Mouse (Mus musculus) cerebellum, postnatal 14 days (tissue): ENCODE measurements at regions not wholly inside any gene's neighbourhood (a gene's known extent, or its start where the extent isn't known, plus 50 kb on each side); places are given as distances from the start of the nearest gene placed in this dataset.

Experiments
- DNase-seq, 2 experiments: peaks; one replicate each; pipeline ENCODE4 v3.0.0; 2021; ENCODE audit warnings: mixed read lengths in 2 of 2

DNA sequence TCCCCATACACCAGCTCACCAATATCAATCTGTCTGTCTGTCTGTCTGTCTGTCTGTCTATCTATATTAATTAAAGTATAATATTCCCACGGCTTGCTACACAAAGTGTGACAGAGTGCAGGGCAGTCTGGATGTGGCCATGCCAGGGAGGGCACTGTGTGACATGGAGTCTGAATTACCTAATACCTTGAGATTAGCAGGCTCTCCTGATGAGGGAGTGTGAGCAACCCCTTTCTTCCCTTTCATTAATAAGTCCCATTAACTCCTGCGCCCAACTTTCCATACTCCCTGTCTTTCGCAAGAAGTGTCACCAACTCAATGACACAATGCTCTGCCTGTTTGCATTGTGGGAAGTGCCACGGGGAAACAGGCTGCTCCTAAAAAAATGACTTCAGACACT lies 177.9 kb upstream of the Runx1 start:
- no peak for DNase-seq

DNA sequence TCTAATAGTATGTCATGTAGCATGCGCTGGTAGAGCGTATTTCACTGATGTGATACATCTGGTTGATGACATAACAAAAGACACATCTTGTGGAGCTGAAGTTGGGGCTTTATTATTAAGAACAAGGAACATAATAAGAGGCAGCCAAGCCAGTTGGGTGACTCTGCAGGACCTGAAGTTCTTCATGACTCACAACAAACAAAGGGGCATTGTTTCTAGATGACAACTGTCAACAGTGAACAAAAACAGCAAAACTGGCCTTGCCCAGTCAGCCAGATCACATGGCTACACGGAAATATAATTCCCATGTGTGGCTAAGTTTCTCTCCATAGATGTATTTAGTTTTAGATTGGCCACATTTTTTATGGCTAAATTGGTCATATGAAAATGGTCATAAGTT lies 172.7 kb upstream of the Runx1 start:
- no peak for DNase-seq

DNA sequence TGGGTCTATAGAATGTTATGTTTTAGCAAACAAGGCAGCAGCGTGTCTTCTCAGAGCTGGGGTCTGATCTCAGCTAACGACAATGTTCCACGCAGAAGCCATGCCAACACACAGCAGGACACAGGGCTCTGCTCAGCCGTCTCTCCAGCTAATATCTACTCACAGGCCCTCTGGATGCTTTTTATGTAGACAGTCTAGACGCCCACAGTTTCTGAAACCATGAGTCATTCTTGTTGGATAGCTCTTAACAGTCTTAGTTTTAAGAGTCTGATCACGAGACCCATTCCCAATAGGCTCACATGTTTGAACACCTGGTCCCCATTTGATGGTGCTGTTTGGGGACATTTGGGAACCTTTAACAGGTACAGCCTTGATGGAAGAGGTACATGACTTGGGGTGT lies 171.7 kb upstream of the Runx1 start:
- peak in 1 of 2 experiments; percentile 24 for DNase-seq

DNA sequence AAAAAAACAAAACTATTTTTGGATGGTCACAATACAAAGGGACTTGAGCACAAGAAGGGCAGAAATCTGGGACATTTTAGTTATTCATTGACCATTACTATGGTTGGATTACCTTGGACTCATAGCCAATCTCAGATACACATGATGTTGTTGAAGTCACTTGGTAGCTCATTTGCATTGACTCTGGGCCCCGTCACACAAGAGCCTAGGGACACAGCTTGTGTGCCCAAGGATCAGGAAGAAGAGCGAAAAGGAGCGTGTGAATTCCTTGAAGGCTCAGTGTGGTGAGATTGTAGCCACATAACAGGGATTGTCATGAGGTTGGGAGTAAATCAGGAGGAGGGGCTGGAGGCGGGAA lies 170.0 kb upstream of the Runx1 start:
- no peak for DNase-seq

DNA sequence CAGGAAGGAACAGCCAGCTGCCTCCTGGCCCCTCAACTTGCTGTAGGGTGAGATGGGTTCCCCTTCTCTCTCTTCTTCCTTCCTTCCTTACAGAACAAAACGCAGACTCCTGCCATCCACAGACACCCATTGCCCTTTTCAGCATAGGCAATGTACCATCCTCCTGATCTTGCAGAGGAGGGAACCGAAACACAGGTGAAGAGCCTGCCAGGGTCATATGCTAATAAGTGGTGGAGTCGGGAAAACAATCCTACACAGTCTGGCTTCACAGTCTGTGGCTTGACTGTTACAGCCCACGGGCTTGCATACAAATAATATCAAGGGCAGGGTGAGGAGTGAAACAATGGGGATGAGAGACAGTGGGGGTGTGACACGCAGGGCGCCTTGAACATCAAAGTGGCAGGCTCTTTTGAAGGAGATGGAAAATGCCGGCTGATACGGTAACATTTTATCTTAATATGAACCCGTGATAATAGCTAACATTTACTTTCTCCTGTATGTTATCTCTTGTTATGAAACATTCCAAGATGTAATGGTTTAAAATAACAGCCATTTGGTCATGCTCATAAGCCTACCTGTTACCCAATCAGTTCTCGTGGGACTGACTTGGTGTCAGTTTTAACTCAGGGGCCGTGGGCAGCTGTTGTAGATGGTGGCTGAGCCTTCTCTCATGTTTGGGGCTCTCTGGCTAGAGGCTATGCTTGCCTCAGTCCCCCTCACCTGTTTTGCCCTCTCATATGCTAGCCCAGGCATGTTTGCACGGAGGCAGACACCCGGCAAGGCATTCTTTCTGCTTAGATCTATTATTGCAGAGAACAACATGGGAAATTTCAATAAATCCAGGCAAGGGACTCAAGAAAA lies 169.4 kb upstream of the Runx1 start:
- DNase-seq = no peak

DNA sequence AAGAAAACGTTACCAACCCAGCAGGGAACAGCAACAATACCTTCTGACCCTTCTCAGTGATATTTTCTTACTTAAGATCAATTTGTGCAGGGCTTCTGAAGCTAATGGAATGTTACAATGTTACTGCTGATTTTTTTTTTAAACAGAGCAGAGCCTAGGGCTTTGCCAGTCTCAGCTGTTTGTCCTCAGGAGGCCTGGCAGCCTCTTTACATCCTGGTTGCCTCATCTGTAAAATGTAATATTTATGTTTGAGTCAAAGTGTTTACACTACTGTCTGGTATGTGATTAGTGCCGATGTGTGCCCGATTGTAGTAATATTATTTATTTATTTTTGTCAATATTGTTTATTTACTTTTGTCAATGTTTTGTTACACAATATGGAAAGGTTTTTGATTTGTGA lies 166.9 kb upstream of the Runx1 start:
- DNase-seq = no peak

DNA sequence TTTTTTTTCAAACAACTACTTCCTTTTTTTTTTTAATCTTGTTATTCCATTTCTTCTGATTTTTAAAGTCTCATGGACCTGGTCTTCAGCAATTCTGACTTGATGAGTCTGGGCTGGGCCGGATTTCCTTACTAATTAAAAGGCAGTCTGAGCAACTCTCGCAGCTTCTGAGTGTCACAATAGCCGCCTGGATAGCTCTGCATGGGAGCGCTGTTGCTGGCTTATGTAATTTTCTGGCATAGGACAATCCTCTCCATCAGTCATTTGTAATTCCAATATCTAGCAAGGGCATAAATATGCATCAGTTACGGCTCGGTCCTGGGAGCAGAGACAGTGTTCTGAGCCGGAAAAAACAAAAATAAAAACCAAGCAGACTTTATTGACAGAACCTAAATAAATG lies 165.5 kb upstream of the Runx1 start:
- DNase-seq = peak in 1 of 2 experiments; percentile 34

DNA sequence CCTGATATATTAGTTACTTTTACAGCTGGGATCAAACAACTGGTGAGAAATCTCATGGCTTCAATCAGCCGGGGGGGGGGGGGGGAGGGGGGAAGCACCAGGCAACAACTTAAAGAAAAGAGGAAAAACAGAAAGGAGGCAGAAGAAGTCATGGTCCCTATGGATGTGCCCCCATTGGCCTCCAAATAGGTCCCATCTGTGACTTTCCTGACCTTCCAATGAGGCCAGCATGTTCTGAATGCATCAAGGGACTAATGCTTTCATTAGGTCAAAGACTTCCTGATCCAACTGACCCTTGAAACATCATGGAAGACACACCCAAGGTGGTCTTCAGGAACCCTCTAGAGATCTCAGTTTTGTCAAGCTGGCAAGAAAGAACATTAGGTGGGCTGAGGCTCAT lies 162.5 kb upstream of the Runx1 start:
- DNase-seq = no peak

DNA sequence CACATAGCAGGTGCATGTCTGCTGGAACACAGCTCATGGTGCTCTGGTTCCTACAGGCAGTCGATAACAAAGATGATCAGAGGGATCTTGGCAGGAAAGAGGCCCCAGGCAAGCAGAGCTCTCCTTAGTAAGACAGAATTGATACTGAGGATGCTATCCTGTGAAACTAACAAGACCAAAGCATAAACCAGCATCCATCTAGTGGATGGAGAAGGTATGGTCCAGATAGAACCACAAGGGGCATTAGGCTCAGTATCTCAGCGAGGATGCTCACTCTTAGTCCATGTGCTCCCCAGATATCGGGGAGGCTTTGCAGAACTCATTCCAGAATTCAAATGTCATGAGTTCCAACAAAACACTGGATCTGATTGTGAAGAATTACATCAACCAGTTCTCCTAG lies 162.1 kb upstream of the Runx1 start:
- no peak for DNase-seq

DNA sequence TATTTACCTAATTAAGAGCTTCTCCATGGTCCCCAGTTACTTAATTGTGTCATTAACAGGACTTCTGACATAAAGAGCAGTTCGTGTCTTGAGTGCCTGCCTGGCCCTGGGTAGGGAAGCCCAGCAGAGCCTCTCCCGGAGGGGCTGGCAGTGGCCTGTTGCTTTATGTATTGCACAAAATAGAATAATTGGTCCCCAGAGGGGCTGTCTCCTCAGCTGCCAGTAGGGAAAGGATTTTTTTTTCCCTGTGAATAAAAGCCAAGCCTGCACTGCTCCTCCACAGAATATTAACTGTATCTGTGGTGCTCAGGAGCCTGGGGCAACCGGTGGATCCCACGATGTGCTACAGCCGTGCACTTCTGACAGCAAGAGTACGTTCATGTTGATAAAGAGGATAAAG lies 159.8 kb upstream of the Runx1 start:
- no peak for DNase-seq

DNA sequence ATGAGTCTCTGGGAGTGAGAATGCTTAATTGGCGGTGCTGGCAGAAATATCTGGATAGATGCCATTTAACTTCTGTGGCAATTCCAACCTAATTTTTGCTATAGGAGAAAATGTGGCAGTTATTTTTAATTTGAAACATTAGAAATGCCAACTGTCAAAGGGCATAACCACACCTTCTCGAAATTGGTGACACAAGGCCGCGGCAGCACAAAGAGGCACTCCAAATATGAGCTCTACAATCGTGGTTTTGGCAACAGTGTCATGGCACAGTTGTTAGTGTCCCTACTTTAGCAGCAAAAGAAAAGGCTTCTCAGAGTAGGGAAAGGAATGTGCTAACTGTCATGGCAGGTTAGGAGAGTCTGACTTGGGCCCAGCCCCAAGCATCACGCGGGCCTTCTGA lies 157.0 kb upstream of the Runx1 start:
- DNase-seq = no peak

DNA sequence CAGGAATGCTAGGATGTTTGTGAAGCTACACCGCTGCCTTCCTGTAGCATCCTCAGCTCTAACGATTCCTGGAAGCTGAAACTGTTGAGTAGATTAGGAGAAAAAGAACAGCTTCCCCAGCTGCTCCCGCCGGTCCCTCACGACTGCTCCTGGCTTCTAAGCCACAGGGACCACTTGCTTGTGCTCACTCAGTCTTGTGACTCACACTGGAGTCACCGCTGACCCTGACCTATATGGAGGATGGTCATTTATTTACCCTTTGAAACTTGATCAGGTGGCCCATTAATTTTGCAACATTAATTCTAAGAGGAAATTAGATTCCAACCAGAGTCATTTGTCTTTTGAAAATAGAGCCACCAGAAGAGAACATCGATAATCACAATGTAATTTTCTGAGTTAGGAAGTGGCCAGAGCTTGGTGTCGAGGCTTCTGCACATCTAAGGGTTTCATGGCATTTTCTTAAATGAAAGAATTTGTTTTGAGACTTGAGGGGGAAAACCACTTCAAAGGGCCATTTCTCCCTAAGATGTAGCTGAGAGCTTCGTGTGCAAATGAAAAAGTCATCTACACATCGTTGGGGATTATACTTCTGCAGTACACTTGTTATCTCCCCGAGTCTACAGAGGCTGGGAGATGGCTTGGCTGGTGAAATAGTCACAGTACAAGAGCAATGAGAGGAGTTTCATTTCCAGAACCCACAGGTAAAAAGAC lies 153.8 kb upstream of the Runx1 start:
- no peak for DNase-seq

DNA sequence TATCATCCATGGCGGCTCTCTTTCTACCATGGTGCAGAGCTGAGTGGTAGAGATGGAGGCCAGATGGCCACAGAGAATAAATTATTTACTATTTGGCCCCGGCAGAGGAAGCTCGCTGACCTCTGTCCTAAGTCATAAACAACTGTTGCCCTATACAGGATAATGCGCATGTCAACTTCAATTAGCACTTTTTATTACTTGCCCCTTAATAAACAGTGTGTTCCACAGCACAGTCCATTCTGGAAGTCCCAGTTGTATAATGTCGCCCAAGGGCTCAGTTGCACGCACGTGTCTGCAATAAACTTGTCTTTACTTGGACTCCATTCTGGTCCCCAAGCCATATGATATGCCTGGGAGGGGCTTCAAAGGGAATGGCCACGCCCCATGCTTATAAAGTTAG lies 150.1 kb upstream of the Runx1 start:
- DNase-seq = no peak

DNA sequence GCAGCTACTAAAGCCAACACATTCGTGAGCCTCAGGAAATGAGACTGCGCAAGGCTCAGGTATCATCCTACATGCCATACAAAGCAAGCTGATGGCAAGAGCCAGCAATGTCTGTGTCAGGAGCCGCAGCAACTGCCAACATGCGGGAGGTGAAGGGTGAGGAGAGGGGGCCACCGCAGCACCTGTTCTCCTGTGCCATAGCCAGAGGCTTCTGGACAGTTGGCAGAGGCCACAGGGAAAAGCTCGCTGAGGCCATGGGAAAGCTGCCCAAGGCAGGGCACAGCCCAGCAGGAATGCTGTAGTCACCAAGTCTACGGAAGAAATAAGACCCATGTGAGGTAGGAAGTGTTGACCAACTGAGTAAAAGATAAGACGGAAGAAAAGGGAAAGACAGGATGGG lies 149.1 kb upstream of the Runx1 start:
- DNase-seq = peak; percentile 93 to 97

DNA sequence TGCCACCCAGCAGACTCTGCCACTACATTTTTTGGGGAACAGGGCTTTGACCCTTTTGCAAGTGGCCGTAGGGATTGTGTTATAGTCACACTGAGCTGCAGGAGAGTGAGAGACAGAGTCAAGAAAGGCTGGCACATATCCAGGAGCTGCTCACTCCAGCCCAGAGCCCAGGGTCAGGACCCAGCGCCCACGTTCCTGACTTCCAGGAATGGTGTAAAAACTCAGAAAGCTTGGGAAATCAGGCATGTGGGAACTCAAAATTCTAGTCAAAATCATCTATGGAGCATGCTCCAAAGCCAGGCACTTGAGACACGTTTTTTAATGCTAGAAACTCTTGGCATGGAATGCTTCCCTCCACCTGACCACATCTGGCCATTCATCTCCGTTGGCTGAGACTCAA lies 146.7 kb upstream of the Runx1 start:
- no peak for DNase-seq

DNA sequence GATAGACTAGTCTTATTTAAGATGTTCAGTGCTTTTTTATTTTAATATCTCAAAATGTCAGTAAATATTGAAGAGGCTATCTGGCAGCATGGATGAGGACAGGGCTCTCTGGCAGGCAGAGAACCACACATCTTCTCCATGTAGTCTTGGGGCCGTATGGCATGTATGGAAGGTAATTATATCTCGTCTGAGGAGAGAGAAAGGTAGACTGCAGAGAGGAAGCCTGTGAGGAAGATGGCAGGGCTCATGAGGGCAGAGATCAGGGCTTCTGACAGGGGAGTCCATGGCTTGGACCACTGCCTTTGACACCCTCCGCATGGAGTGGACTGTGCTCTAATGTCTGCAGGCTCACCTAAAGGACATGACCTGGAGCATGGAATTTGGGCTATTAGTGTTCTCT lies 146.0 kb upstream of the Runx1 start:
- no peak for DNase-seq

DNA sequence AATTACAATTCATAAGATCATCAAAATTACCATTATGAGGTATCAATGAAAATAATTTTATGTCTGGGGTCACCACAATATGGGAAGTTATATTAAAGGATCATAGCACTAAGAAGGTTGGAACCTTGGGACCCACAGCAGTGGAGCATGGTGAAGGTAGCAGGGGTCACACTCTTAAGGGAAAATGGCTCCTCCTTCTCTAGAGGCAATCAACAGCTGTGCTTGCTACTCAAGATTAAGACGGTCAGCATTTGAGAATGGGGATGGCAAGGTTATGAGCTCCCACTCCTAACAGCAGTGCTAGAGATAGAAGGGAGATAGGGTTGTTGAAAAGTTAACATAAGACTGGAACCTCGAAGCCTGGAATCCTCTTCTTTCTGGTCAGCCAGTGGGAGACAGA lies 144.6 kb upstream of the Runx1 start:
- DNase-seq = no peak

DNA sequence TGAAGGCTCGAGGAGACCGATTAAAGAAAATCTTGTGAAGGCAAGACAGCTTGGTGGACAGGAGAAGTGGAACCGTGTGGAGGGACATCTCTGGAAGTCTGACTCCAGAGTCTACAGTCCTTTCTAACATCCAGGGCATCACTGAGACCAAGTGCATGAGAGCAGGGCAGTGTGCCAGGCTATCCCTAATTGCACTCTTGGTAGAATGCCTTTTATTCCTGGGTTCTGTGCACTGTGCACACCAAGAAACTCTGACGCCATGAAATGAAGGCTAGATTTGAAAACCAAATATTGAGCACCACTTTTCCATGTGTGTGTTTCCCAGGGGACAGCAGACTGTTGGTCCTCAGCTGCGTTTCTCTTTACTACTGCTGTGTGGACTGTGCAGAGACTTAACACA lies 143.1 kb upstream of the Runx1 start:
- DNase-seq = peak; percentile 72 to 78

DNA sequence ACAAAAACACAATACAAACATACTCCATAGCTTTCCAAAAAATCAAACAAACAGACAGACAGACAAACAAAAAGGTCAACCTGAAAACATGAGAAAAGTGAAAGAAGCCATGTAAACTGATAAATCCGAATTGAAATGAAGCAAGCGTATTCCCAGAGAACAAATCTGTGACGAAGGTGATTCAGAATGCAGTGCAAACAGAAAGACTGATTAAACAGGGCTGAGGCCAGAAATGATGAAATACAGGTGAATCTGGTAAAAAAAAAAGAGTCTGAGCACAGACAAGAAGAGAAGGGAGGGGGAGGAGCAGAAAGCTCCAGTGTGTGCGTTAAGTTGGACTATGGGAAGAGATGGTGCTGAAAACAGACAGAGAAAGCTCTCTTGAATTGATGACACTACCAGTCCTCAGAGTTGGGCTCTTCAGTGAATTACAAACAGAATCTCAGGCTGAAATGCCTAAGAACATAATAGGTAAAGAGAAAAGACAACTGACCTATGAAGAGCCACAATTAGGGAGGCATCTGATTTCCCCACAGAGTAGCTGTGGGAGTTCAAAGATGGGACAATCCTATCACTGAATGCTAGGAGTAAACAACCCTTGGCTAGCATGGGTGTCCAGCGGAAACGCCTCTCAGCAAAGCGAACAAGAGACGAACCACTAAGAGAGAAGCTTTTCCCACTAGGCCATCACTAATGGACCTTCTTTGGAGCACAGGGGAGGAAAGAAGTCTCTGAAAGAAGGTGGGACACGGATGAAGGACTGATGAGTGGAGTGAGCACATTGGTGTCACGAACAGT lies 140.3 kb upstream of the Runx1 start:
- no peak for DNase-seq

DNA sequence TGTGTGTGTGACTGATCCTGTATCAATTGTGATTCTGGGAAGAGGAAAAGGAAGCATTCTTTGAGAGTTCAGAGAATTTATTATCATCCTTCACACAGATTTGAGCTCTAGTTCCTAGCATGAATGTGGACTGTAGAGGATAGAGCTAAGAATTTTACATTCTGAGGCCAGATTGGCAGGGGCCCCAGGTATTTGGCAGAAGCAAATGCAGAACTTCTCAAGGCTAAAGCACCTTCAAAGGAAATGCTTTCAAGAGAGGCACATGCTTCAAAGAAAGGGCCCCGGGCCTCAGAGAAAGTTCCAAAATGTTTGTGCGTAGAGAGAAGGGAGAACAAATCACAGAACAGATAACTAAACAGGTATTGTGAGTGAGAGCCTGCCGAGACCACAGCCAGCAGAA lies 139.7 kb upstream of the Runx1 start:
- peak in 1 of 2 experiments; percentile 39 for DNase-seq

DNA sequence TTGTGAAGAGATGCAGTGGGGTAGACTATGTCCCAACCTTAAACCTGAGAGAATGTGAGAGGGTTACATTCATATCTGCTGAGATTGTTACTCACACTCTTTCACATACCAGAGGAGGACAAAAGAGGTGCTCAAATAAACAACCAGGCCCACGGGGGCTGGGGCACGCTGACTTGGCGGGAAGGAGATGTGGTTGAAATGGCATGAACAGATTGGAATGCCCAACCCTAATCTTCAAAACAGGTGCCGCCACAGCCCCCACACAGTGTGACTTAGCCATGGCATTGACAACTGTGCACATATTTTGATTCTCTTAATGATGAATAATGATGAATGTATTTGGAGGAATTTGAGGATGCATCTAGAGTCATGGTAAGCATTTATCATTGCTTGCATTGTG lies 137.6 kb upstream of the Runx1 start:
- no peak for DNase-seq

DNA sequence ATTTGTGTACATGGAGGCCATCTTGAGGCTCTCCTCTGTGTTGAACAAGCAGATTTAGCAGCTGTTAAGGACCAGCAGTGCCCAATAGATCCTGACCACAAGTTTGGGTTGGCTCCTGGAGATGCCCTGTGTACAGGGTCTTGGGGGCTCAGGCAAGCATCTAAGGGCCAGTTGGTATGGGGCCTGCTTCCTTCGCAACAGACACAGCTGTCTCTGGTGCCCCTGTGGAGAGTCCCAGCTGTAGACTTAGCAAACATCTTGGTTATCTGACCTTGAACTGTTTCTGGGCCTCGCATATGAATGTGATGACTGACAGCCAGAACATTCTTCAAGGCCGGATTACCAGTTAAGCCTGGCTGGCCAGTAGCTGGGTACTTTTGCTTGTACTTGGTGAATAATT lies 135.4 kb upstream of the Runx1 start:
- no peak for DNase-seq

DNA sequence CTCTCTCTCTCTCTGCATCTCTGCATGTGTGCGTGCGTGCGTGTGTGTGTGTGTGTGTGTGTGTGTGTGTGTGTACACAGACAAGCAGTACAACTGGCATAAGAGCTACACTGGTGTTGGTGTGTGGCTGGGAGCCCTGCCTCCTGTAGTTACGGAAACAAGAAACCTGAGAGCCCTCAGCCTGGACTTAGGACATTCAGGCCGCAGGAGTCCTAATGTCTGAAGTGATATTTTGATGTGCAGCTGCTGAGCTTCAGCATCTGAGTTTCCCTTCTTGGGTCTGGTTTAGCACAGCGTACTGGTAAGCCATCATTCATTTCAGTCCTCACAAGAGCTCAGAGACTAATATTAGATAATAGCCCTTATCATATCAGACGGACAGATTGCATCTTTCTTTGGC lies 134.8 kb upstream of the Runx1 start:
- DNase-seq = no peak

DNA sequence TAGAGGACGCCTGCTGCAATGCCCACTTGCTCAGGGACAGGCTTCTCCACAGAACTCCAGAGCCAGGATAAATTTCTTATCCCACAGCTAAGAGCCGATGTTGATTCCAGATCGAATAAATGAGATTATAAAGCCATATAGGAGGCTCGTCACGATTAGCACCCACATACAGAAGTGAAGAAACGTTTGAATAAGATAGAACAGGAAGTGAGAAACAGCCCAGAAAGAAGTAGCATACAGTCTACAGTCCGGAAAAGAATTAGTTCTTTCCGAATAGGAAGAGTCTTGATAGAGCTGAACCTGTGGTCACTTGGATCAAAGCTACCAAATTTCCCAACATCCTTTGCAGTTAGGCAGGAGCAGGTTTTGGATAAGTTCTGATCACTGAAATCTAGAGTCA lies 133.0 kb upstream of the Runx1 start:
- DNase-seq = no peak
